Mouse (Mus musculus) midbrain, embryonic 13.5 days (tissue): Measurements from ENCODE around the gene Gm1979. TPM values are rescaled to one million over a fixed set of nuclear protein-coding genes. Genes with fewer than 3 reads are reported as not detected.
"Not testable (repeated sequence)": the region's sequence is repeated elsewhere in the genome, so short reads cannot be mapped to it uniquely, and the experiment has no call there.

Experiments
- ATAC-seq: fragments of 200-750 bp; cut with Nextera tagmentation; 2 replicates; pipeline ENCODE4 v1.8.0; 2017; ENCODE audit warnings: mild to moderate bottlenecking, moderate TSS enrichment, moderate library complexity
- H3K27ac ChIP-seq: fragments of 300-500 bp; sonication (generic); 2 replicates; pipeline ENCODE4 v1.5.1; 2015; ENCODE audit warnings: inconsistent platforms, mild to moderate bottlenecking, moderate library complexity
- H3K27me3 ChIP-seq: fragments of 300-500 bp; sonication (generic); 2 replicates; pipeline ENCODE4 v1.6.1; 2015; ENCODE audit warnings: mild to moderate bottlenecking, inconsistent platforms
- H3K36me3 ChIP-seq: fragments of 300-500 bp; sonication (generic); 2 replicates; pipeline ENCODE4 v1.6.1; 2015; ENCODE audit warnings: mild to moderate bottlenecking, inconsistent platforms
- H3K4me1 ChIP-seq: fragments of 300-500 bp; sonication (generic); replicated peaks from 2 replicates; pipeline ENCODE4 v1.6.1; 2015; ENCODE audit warnings: inconsistent platforms
- H3K4me2 ChIP-seq: fragments of 300-500 bp; sonication (generic); replicated peaks from 2 replicates; pipeline ENCODE4 v1.6.1; 2015; ENCODE audit warnings: moderate library complexity, mild to moderate bottlenecking, inconsistent platforms
- H3K4me3 ChIP-seq: fragments of 300-500 bp; sonication (generic); replicated peaks from 2 replicates; pipeline ENCODE4 v1.5.1; 2015; ENCODE audit warnings: mild to moderate bottlenecking, inconsistent platforms
- H3K9ac ChIP-seq: fragments of 300-500 bp; sonication (generic); replicated peaks from 2 replicates; pipeline ENCODE4 v1.6.1; 2015; ENCODE audit warnings: mild to moderate bottlenecking, inconsistent platforms
- H3K9me3 ChIP-seq: fragments of 300-500 bp; sonication (generic); 2 replicates; pipeline ENCODE4 v1.6.1; 2016; ENCODE audit warnings: mild to moderate bottlenecking, inconsistent platforms
- WGBS: fragments of 180-500 bp; shearing (Covaris S2); methylation state at CpG from one replicate; pipeline ENCODE4 v1.1.7; 2015; 5-methylcytosine and 5-hydroxymethylcytosine counted together
- polyA plus RNA-seq: library from polyadenylated mRNA; unstranded; fragments of >200 nt; fragmentation: Nextera tagmentation; extraction: Ambion mirVana; gene quantifications from 2 replicates; pipeline ENCODE4 v1.2.1, GENCODE M21; 2015

Gene Gm1979
- polyA plus RNA-seq = 0.24 TPM in 1 of 2 replicates, not detected in the other

GRCm38 (mm10) chr5:26004698-26005097 is at the start of gene Gm1979:
Gene Gm1979, minus strand, starts transcription at chr5:26004798.
- not testable (repeated sequence) for H3K9me3 ChIP-seq, H3K27ac ChIP-seq, H3K4me1 ChIP-seq, H3K4me2 ChIP-seq, H3K36me3 ChIP-seq, H3K9ac ChIP-seq, H3K4me3 ChIP-seq, ATAC-seq, H3K27me3 ChIP-seq
- 100% methylated on average over 1 of the region's 2 CpGs for WGBS

DNA sequence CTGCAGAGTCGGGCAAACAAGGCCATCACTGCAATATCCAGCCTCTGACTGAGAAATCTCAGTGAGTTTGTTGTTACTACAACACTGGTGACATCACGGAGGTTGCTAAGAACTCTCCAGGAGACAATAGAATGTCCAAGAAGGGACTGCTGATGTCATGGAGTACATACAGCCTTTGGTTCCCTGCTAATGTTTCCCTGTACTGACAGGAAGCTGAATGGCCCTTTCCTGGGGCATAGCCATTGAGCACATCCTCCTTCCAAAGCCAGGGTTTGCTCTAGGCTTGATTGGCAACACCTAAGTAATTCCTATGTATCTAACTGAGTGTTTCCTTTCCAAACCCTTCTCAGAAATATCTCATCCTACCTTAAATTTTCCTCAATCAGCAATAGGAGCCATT is 34.9 kb upstream of the Gm1979 start, which contains the start of gene Speer4a:
Gene Speer4a, minus strand, starts transcription at position 101 of the 400 bp plus-strand sequence.
- H3K9ac ChIP-seq, H3K4me3 ChIP-seq, H3K36me3 ChIP-seq, H3K4me1 ChIP-seq, H3K4me2 ChIP-seq, ATAC-seq, H3K27me3 ChIP-seq, H3K9me3 ChIP-seq, H3K27ac ChIP-seq: not testable (repeated sequence)
- WGBS = 69% methylated on average over 2 of the region's 2 CpGs

DNA sequence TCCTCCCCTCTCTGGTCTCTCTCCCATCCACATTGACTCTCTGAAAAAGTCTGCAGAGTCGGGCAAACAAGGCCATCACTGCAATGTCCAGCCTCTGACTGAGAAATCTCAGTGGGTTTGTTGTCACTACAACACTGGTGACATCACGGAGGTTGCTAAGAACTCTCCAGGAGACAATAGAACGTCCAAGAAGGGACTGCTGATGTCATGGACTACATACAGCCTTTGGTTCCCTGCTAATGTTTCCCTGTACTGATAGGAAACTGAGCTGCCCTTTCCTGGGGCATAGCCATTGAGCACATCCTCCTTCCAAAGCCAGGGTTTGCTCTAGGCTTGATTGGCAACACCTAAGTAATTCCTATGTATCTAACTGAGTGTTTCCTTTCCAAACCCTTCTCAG is 18.2 kb upstream of the Gm1979 start, which contains the start of gene Gm5862:
Gene Gm5862, minus strand, starts transcription at position 101 of the 400 bp plus-strand sequence.
- H3K9ac ChIP-seq, H3K36me3 ChIP-seq, H3K27ac ChIP-seq, H3K9me3 ChIP-seq, H3K4me2 ChIP-seq, H3K4me3 ChIP-seq, H3K27me3 ChIP-seq, ATAC-seq, H3K4me1 ChIP-seq: not testable (repeated sequence)
- WGBS = no CpG with 5 or more reads among the region's 3 CpGs

DNA sequence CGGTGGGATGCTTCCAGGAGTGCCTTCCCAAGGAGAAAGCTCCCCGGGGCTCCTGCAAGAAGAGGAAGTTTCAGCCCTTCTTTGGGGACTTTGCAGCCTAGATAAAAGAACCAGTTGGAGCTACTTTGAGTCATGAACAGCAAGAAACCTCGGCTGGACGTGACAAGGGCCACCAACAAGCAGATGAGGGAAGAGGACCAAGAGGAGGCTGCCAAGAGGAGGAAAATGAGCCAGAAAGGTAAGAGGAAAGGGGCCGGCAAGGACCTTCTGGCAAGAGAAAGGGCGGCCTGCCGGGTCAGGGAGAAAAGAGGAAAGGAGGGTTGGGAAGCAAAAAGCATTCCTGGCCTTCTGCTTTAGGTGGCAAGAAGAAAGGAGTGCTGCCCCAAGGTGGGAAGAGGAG is 3.1 kb upstream of the Gm1979 start:
- not testable (repeated sequence) for ATAC-seq, H3K27ac ChIP-seq, H3K9me3 ChIP-seq, H3K27me3 ChIP-seq, H3K36me3 ChIP-seq, H3K9ac ChIP-seq, H3K4me1 ChIP-seq
- WGBS = 71% methylated on average over 7 of the region's 7 CpGs
- Histone ChIP-seq H3K4me2 (peak overlapping the region; percentile 59), H3K4me3 (peak overlapping the region; percentile 36; the same call in 1 of the 2 replicates)

- ATAC-seq = peak; percentile 98
- Histone ChIP-seq H3K9ac (peak overlapping the region; percentile 54), H3K4me3 (peak overlapping the region; percentile 36), H3K4me2 (peak overlapping the region; percentile 59)
- WGBS = 19% methylated on average over 45 of the region's 45 CpGs
- H3K36me3 ChIP-seq, H3K9me3 ChIP-seq, H3K4me1 ChIP-seq, H3K27ac ChIP-seq, H3K27me3 ChIP-seq: not testable (repeated sequence)
Measured at GRCm38 (mm10) chr5:26006937-26007695, 2.5 kb upstream of the Gm1979 start.

GRCm38 (mm10) chr5:25988550-25988949 is 16.0 kb downstream of the Gm1979 start, which contains the start of gene Gm21698:
Gene Gm21698, minus strand, starts transcription at chr5:25988650.
- H3K9me3 ChIP-seq, H3K4me1 ChIP-seq, ATAC-seq, H3K27ac ChIP-seq, H3K9ac ChIP-seq, H3K36me3 ChIP-seq, H3K27me3 ChIP-seq, H3K4me3 ChIP-seq, H3K4me2 ChIP-seq: not testable (repeated sequence)
- WGBS = no CpG with 5 or more reads among the region's 3 CpGs

DNA sequence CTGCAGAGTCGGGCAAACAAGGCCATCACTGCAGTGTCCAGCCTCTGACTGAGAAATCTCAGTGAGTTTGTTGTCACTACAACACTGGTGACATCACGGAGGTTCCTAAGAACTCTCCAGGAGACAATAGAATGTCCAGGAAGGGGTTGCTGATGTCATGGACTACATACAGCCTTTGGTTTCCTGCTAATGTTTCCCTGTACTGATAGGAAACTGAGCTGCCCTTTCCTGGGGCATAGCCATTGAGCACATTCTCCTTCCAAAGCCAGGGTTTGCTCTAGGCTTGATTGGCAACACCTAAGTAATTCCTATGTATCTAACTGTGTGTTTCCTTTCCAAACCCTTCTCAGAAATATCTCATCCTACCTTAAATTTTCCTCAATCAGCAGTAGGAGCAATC is 32.0 kb downstream of the Gm1979 start, which contains the start of gene Gm21680:
Gene Gm21680, minus strand, starts transcription at position 101 of the 400 bp plus-strand sequence.
- not testable (repeated sequence) for H3K9me3 ChIP-seq, H3K4me1 ChIP-seq, H3K36me3 ChIP-seq, H3K4me2 ChIP-seq, ATAC-seq, H3K4me3 ChIP-seq, H3K27ac ChIP-seq, H3K27me3 ChIP-seq, H3K9ac ChIP-seq
- WGBS = no CpG with 5 or more reads among the region's 2 CpGs

DNA sequence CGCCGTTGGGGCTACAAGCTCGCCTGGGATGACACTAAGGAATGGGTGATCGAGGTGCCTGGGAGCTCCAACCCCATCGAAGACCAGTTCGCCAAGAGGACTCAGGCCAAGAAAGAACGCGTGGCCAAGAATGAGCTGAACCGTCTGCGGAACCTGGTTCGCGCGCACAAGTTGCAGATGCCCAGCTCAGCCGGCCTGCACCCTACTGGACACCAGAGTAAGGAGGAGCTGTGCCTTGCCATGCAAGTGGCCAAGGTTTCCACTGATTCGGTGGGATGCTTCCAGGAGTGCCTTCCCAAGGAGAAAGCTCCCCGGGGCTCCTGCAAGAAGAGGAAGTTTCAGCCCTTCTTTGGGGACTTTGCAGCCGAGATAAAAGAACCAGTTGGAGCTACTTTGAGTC is 47.5 kb downstream of the Gm1979 start:
- H3K27me3 ChIP-seq, H3K9ac ChIP-seq, H3K36me3 ChIP-seq, H3K4me1 ChIP-seq, H3K9me3 ChIP-seq, H3K27ac ChIP-seq: not testable (repeated sequence)
- Histone ChIP-seq H3K4me2 (peak overlapping the region; percentile 43), H3K4me3 (peak overlapping the region; percentile 23)
- peak; percentile 34 for ATAC-seq
- WGBS = 59% methylated on average over 17 of the region's 17 CpGs

DNA sequence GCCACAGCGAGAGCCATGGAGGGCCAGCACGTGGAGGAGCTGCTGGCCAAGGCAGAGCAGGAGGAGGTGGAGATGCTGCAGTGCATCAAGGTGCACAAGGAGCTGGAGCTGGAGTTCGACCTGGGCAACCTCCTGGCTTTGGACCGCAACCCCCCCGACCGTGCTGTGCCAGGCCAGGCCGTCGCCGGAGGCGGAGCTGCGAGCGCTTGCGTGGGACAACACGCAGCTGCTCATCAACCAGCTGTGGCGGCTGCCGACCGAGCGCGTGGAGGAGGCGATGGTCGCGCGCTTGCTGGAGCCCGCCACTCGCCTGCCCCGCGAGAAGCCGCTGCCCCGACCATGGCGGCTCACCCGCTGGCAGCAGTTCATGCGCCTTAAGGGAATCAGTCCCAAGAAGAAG is 48.0 kb downstream of the Gm1979 start:
- H3K9ac ChIP-seq, H3K36me3 ChIP-seq, H3K9me3 ChIP-seq, H3K27me3 ChIP-seq, H3K4me1 ChIP-seq, H3K27ac ChIP-seq: not testable (repeated sequence)
- peak overlapping the region; percentile 43 for H3K4me2 ChIP-seq
- WGBS = 40% methylated on average over 32 of the region's 32 CpGs
- ATAC-seq = peak; percentile 83
- H3K4me3 ChIP-seq = peak overlapping the region; percentile 23

DNA sequence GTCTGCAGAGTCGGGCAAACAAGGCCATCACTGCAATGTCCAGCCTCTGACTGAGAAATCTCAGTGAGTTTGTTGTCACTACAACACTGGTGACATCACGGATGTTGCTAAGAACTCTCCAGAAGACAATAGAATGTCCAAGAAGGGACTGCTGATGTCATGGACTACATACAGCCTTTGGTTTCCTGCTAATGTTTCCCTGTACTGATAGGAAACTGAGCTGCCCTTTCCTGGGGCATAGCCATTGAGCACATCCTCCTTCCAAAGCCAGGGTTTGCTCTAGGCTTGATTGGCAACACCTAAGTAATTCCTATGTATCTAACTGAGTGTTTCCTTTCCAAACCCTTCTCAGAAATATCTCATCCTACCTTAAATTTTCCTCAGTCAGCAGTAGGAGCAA is 50.3 kb downstream of the Gm1979 start, which contains the start of gene Gm21671:
Gene Gm21671, minus strand, starts transcription at position 101 of the 400 bp plus-strand sequence.
- H3K9ac ChIP-seq, ATAC-seq, H3K27me3 ChIP-seq, H3K9me3 ChIP-seq, H3K36me3 ChIP-seq, H3K27ac ChIP-seq, H3K4me3 ChIP-seq, H3K4me2 ChIP-seq, H3K4me1 ChIP-seq: not testable (repeated sequence)
- 81% methylated on average over 2 of the region's 2 CpGs for WGBS
